ENCODE assay signal across 15 mouse cellular contexts in genomic region chr4:107892663-107893062, GRCm38 (mm10). TPM values are rescaled to one million over a fixed set of nuclear protein-coding genes. Genes with fewer than 3 reads are reported as not detected.
DNase-seq lines count a peak whose midpoint lies in the region; ATAC-seq and TF ChIP-seq lines count a peak whose summit lies in the region.
"Had no signal": no experiment of that assay in that cellular context is flagged by ENCODE, and none has a peak within 500 bp of the region (broad histone marks: within the 10 kb centered on the region; RNA-seq: fewer than 3 reads in every experiment).

No protein-coding gene starts in this region.

- ATAC-seq in hindbrain, postnatal 0 days: no peak
- ATAC-seq in midbrain, embryonic 14.5 days (ENCODE audit: low FRiP score, low TSS enrichment): no peak
- ATAC-seq in midbrain, embryonic 11.5 days (ENCODE audit: low FRiP score): no peak
- no peak for ATAC-seq in megakaryocyte-erythroid progenitor cell, adult 5-6 weeks (replicated peaks; ENCODE audit: low FRiP score, low TSS enrichment, poor library complexity, severe bottlenecking)
- ATAC-seq: activated CD4-positive, CD25-positive, alpha-beta regulatory T cell, adult 4 months had no signal

- 0 out of 2 replicates have a peak, but pooled peaks cover 3% of the 10 kb centered on the region for H3K4me1 ChIP-seq in hindbrain, postnatal 0 days (ENCODE audit: insufficient read depth, low read length)
- H3K4me1 ChIP-seq in hindbrain, embryonic 10.5 days (replicated peaks): peaks cover 21% of the 10 kb centered on the region
- H3K4me1 ChIP-seq in midbrain, embryonic 14.5 days (ENCODE audit: control insufficient read depth, insufficient read depth, low read length): peaks cover 10% of the 10 kb centered on the region
- no peaks in the 10 kb centered on the region for H3K4me1 ChIP-seq in midbrain, embryonic 11.5 days (ENCODE audit: control insufficient read depth, insufficient read depth, low read length)

- peak; percentile 73 for TF ChIP-seq CTCF in hindbrain, postnatal 0 days (IDR thresholded peaks at IDR 0.05; ENCODE audit: low read depth)

- H3K36me3 ChIP-seq in hindbrain, postnatal 0 days (ENCODE audit: insufficient read depth, low read length): peaks cover 25% of the 10 kb centered on the region
- H3K36me3 ChIP-seq in hindbrain, embryonic 10.5 days: peaks cover 69% of the 10 kb centered on the region
- peaks cover 49% of the 10 kb centered on the region for H3K36me3 ChIP-seq in midbrain, embryonic 14.5 days (ENCODE audit: control insufficient read depth, insufficient read depth, low read length)
- peaks cover 7% of the 10 kb centered on the region; the same call in 1 of the 2 replicates for H3K36me3 ChIP-seq in midbrain, embryonic 11.5 days (ENCODE audit: control insufficient read depth, insufficient read depth, low read length)

- H3K9me3 ChIP-seq in hindbrain, postnatal 0 days (ENCODE audit: low read length): no peaks in the 10 kb centered on the region
- no peaks in the 10 kb centered on the region for H3K9me3 ChIP-seq in hindbrain, embryonic 10.5 days
- H3K9me3 ChIP-seq in midbrain, embryonic 14.5 days (ENCODE audit: control insufficient read depth, low read length): no peaks in the 10 kb centered on the region
- no peaks in the 10 kb centered on the region for H3K9me3 ChIP-seq in midbrain, embryonic 11.5 days (ENCODE audit: control insufficient read depth, low read length)
- H3K9me3 ChIP-seq: heart, embryonic 13.5 days; kidney, embryonic 15.5 days; midbrain, embryonic 12.5 days; stomach, embryonic 15.5 days had no signal

- DNase-seq in hindbrain, postnatal 0 days (ENCODE audit: low spot score): peak; percentile 69
- DNase-seq in hindbrain, embryonic 10.5 days (ENCODE audit: low spot score): no peak
- DNase-seq in midbrain, embryonic 14.5 days: peak; percentile 76
- no peak for DNase-seq in midbrain, embryonic 11.5 days (ENCODE audit: low spot score, missing footprints)
- DNase-seq in NIH3T3 (ENCODE audit: low read depth): peak; percentile 60
- DNase-seq in retina, postnatal 1 day: peak; percentile 59
- no peak for DNase-seq in left cerebral cortex, adult 9 months (ENCODE audit: low spot score in 2 of 2)
- DNase-seq: cerebellum, adult 18-20 months; left cerebral cortex, postnatal 4 days had no signal

- H3K4me2 ChIP-seq in hindbrain, postnatal 0 days (ENCODE audit: low read depth, low read length): no peak overlapping the region
- H3K4me2 ChIP-seq in midbrain, embryonic 14.5 days (ENCODE audit: low read length): no peak overlapping the region
- H3K4me2 ChIP-seq in midbrain, embryonic 11.5 days: no peak overlapping the region
- H3K4me2 ChIP-seq: heart, embryonic 13.5 days; kidney, embryonic 15.5 days; midbrain, embryonic 12.5 days; stomach, embryonic 15.5 days had no signal

- no peak overlapping the region for H3K4me3 ChIP-seq in hindbrain, postnatal 0 days (ENCODE audit: low read length)
- no peak overlapping the region for H3K4me3 ChIP-seq in hindbrain, embryonic 10.5 days
- no peak overlapping the region for H3K4me3 ChIP-seq in midbrain, embryonic 14.5 days (replicated peaks; ENCODE audit: low read depth, low read length)
- no peak overlapping the region for H3K4me3 ChIP-seq in midbrain, embryonic 11.5 days (ENCODE audit: low read depth, low read length)
- H3K4me3 ChIP-seq: heart, embryonic 13.5 days; kidney, embryonic 15.5 days; midbrain, embryonic 12.5 days; stomach, embryonic 15.5 days had no signal

- H3K9ac ChIP-seq in hindbrain, postnatal 0 days (replicated peaks; ENCODE audit: low read length): no peak overlapping the region
- H3K9ac ChIP-seq in midbrain, embryonic 14.5 days (replicated peaks; ENCODE audit: low read length): no peak overlapping the region
- H3K9ac ChIP-seq in midbrain, embryonic 11.5 days (ENCODE audit: low read length): no peak overlapping the region
- H3K9ac ChIP-seq: heart, embryonic 13.5 days; kidney, embryonic 15.5 days; midbrain, embryonic 12.5 days; stomach, embryonic 15.5 days had no signal

- no peak overlapping the region for H3K27ac ChIP-seq in hindbrain, postnatal 0 days
- no peak overlapping the region for H3K27ac ChIP-seq in hindbrain, embryonic 10.5 days
- no peak overlapping the region for H3K27ac ChIP-seq in midbrain, embryonic 14.5 days (replicated peaks; ENCODE audit: low read depth, low read length)
- no peak overlapping the region for H3K27ac ChIP-seq in midbrain, embryonic 11.5 days (ENCODE audit: low read depth, low read length)
- H3K27ac ChIP-seq: heart, embryonic 13.5 days; kidney, embryonic 15.5 days; midbrain, embryonic 12.5 days; stomach, embryonic 15.5 days had no signal

- no peaks in the 10 kb centered on the region for H3K27me3 ChIP-seq in hindbrain, postnatal 0 days (ENCODE audit: insufficient read depth, low read length)
- no peaks in the 10 kb centered on the region for H3K27me3 ChIP-seq in hindbrain, embryonic 10.5 days (ENCODE audit: insufficient read depth, poor library complexity, severe bottlenecking)
- no peaks in the 10 kb centered on the region for H3K27me3 ChIP-seq in midbrain, embryonic 14.5 days (ENCODE audit: control insufficient read depth, insufficient read depth, low read length)
- no peaks in the 10 kb centered on the region for H3K27me3 ChIP-seq in midbrain, embryonic 11.5 days (ENCODE audit: control insufficient read depth, insufficient read depth, low read length)
- H3K27me3 ChIP-seq: heart, embryonic 13.5 days; kidney, embryonic 15.5 days; midbrain, embryonic 12.5 days; stomach, embryonic 15.5 days had no signal

- WGBS in hindbrain, postnatal 0 days: 80% methylated on average over 2 of the region's 2 CpGs
- 87% methylated on average over 2 of the region's 2 CpGs for WGBS in hindbrain, embryonic 10.5 days
- 88% methylated on average over 2 of the region's 2 CpGs for WGBS in midbrain, embryonic 14.5 days
- 87% methylated on average over 2 of the region's 2 CpGs for WGBS in midbrain, embryonic 11.5 days

RNA-seq across cellular contexts. Expression of gene 0610037L13Rik, which starts 3.0 kb away (rescaled TPM):
- total RNA-seq in hindbrain, postnatal 0 days (2014; rRNA removed): 33.2 and 58.3 TPM in 2 replicates
- 110 and 111 TPM in 2 replicates for polyA plus RNA-seq in hindbrain, postnatal 0 days (2015; fragmentation: Nextera tagmentation; extraction: Ambion mirVana)
- polyA plus RNA-seq in hindbrain, embryonic 10.5 days (2016; fragmentation: Nextera tagmentation; extraction: Ambion mirVana): 111 and 113 TPM in 2 replicates
- polyA plus RNA-seq in midbrain, embryonic 14.5 days (2014; fragmentation: Nextera tagmentation; extraction: Ambion mirVana): 96.6 and 103 TPM in 2 replicates
- 130 and 134 TPM in 2 replicates for polyA plus RNA-seq in midbrain, embryonic 11.5 days (2014; fragmentation: Nextera tagmentation; extraction: Ambion mirVana)
- total RNA-seq in megakaryocyte-erythroid progenitor cell, adult 5-6 weeks (2014; fragmentation: Nextera tagmentation): 51.1 and 53.5 TPM in 2 replicates
- total RNA-seq in megakaryocyte-erythroid progenitor cell, adult 5-6 weeks (2017): 49.8 and 60.8 TPM in 2 replicates

RNA-seq across cellular contexts. Expression of gene Magoh, which starts 13.1 kb away (rescaled TPM):
- 31.7 and 35.4 TPM in 2 replicates for total RNA-seq in hindbrain, postnatal 0 days (2014; rRNA removed)
- 124 and 129 TPM in 2 replicates for polyA plus RNA-seq in hindbrain, postnatal 0 days (2015; fragmentation: Nextera tagmentation; extraction: Ambion mirVana)
- polyA plus RNA-seq in hindbrain, embryonic 10.5 days (2016; fragmentation: Nextera tagmentation; extraction: Ambion mirVana): 225 and 238 TPM in 2 replicates
- polyA plus RNA-seq in midbrain, embryonic 14.5 days (2014; fragmentation: Nextera tagmentation; extraction: Ambion mirVana): 130 and 136 TPM in 2 replicates
- 268 and 272 TPM in 2 replicates for polyA plus RNA-seq in midbrain, embryonic 11.5 days (2014; fragmentation: Nextera tagmentation; extraction: Ambion mirVana)
- 256 and 308 TPM in 2 replicates for total RNA-seq in megakaryocyte-erythroid progenitor cell, adult 5-6 weeks (2014; fragmentation: Nextera tagmentation)
- total RNA-seq in megakaryocyte-erythroid progenitor cell, adult 5-6 weeks (2017): 300 and 428 TPM in 2 replicates

RNA-seq across cellular contexts. Expression of gene Cpt2, which starts 30.7 kb away (rescaled TPM):
- total RNA-seq in hindbrain, postnatal 0 days (2014; rRNA removed): 17.4 and 19.2 TPM in 2 replicates
- 13.8 TPM in 2 replicates for polyA plus RNA-seq in hindbrain, postnatal 0 days (2015; fragmentation: Nextera tagmentation; extraction: Ambion mirVana)
- polyA plus RNA-seq in hindbrain, embryonic 10.5 days (2016; fragmentation: Nextera tagmentation; extraction: Ambion mirVana): 38.7 and 39.7 TPM in 2 replicates
- polyA plus RNA-seq in midbrain, embryonic 14.5 days (2014; fragmentation: Nextera tagmentation; extraction: Ambion mirVana): 11.2 and 17.5 TPM in 2 replicates
- 34.2 and 35.5 TPM in 2 replicates for polyA plus RNA-seq in midbrain, embryonic 11.5 days (2014; fragmentation: Nextera tagmentation; extraction: Ambion mirVana)
- 48.6 and 51.8 TPM in 2 replicates for total RNA-seq in megakaryocyte-erythroid progenitor cell, adult 5-6 weeks (2014; fragmentation: Nextera tagmentation)
- total RNA-seq in megakaryocyte-erythroid progenitor cell, adult 5-6 weeks (2017): 25.6 and 44.4 TPM in 2 replicates

Comparison
In these comparisons a context has a peak if more than half of its experiments do, and no peak if none do; other contexts are left out.
1. DNase-seq: peak in hindbrain, postnatal 0 days (single experiment), midbrain, embryonic 14.5 days (single experiment), NIH3T3 (single experiment) and retina, postnatal 1 day (single experiment); none in hindbrain, embryonic 10.5 days (single experiment), midbrain, embryonic 11.5 days (single experiment) and left cerebral cortex, adult 9 months (0 of 2).